Mouse (Mus musculus) neural tube, embryonic 15.5 days (tissue): ENCODE measurements at regions not wholly inside any gene's neighbourhood (a gene's known extent, or its start where the extent isn't known, plus 50 kb on each side); places are given as distances from the start of the nearest gene placed in this dataset.

Source experiments
- ATAC-seq: fragments of 200-750 bp; cut with Nextera tagmentation; 2 replicates; pipeline ENCODE4 v1.8.0; 2017; ENCODE audit warnings: mild to moderate bottlenecking, moderate TSS enrichment, moderate library complexity; ENCODE audit not compliant: low FRiP score
- H3K27ac ChIP-seq: fragments of 300-500 bp; sonication (generic); replicated peaks from 2 replicates; pipeline ENCODE4 v1.5.1; 2015; ENCODE audit warnings: mild to moderate bottlenecking, inconsistent platforms
- H3K27me3 ChIP-seq: fragments of 300-500 bp; sonication (generic); replicated peaks from 2 replicates; pipeline ENCODE4 v1.6.1; 2015; ENCODE audit warnings: inconsistent platforms
- H3K36me3 ChIP-seq: fragments of 300-500 bp; sonication (generic); 2 replicates; pipeline ENCODE4 v1.6.1; 2015; ENCODE audit warnings: inconsistent platforms
- H3K4me1 ChIP-seq: fragments of 300-500 bp; sonication (generic); 2 replicates; pipeline ENCODE4 v1.6.1; 2015; ENCODE audit warnings: inconsistent platforms
- H3K4me2 ChIP-seq: fragments of 300-500 bp; sonication (generic); 2 replicates; pipeline ENCODE4 v1.6.1; 2015; ENCODE audit warnings: inconsistent platforms, mild to moderate bottlenecking, moderate library complexity
- H3K4me3 ChIP-seq: fragments of 300-500 bp; sonication (generic); replicated peaks from 2 replicates; pipeline ENCODE4 v1.5.1; 2015; ENCODE audit warnings: mild to moderate bottlenecking, inconsistent platforms
- H3K9ac ChIP-seq: fragments of 300-500 bp; sonication (generic); replicated peaks from 2 replicates; pipeline ENCODE4 v1.6.1; 2015; ENCODE audit warnings: mild to moderate bottlenecking, inconsistent platforms
- H3K9me3 ChIP-seq: fragments of 300-500 bp; sonication (generic); replicated peaks from 2 replicates; pipeline ENCODE4 v1.6.1; 2016; ENCODE audit warnings: inconsistent platforms
- WGBS: fragments of 180-500 bp; shearing (Covaris S2); methylation state at CpG from one replicate; pipeline ENCODE4 v1.1.7; 2015; ENCODE audit warnings: mixed read lengths; 5-methylcytosine and 5-hydroxymethylcytosine counted together

- Histone ChIP-seq H3K9me3 (no peaks in the 10 kb centered on the region), H3K27me3 (no peaks in the 10 kb centered on the region), H3K4me1 (no peaks in the 10 kb centered on the region), H3K9ac (no peak overlapping the region), H3K4me2 (no peak overlapping the region), H3K27ac (no peak overlapping the region), H3K4me3 (no peak overlapping the region), H3K36me3 (no peaks in the 10 kb centered on the region)
- 73% methylated on average over 6 of the region's 6 CpGs for WGBS
- ATAC-seq = no peak
Observed at GRCm38 (mm10) chr2:94590494-94590893, 152.6 kb upstream of the Api5 start.

- H3K4me1 ChIP-seq = no peaks in the 10 kb centered on the region
- H3K9me3 ChIP-seq = no peaks in the 10 kb centered on the region
- no peaks in the 10 kb centered on the region for H3K36me3 ChIP-seq
- H3K9ac ChIP-seq = no peak overlapping the region
- ATAC-seq = no peak
- H3K27me3 ChIP-seq = no peaks in the 10 kb centered on the region
- no peak overlapping the region for H3K27ac ChIP-seq
- H3K4me3 ChIP-seq = no peak overlapping the region
- 72% methylated on average over 1 of the region's 1 CpGs for WGBS
- no peak overlapping the region for H3K4me2 ChIP-seq
Observed at GRCm38 (mm10) chr2:94587255-94587654, 149.3 kb upstream of the Api5 start.

- H3K4me1 ChIP-seq = no peaks in the 10 kb centered on the region
- H3K9me3 ChIP-seq = no peaks in the 10 kb centered on the region
- no peaks in the 10 kb centered on the region for H3K36me3 ChIP-seq
- no peak overlapping the region for H3K27ac ChIP-seq
- H3K27me3 ChIP-seq = no peaks in the 10 kb centered on the region
- 77% methylated on average over 3 of the region's 3 CpGs for WGBS
- ATAC-seq = peak; percentile 38; the same call in 1 of the 2 replicates
- no peak overlapping the region for H3K4me3 ChIP-seq
- H3K4me2 ChIP-seq = no peak overlapping the region
- H3K9ac ChIP-seq = no peak overlapping the region
Observed at GRCm38 (mm10) chr2:94571646-94572045, 133.7 kb upstream of the Api5 start.

- ATAC-seq = no peak
- Histone ChIP-seq H3K9me3 (no peaks in the 10 kb centered on the region), H3K27me3 (no peaks in the 10 kb centered on the region), H3K27ac (no peak overlapping the region), H3K4me3 (no peak overlapping the region), H3K9ac (no peak overlapping the region), H3K4me1 (no peaks in the 10 kb centered on the region), H3K4me2 (no peak overlapping the region), H3K36me3 (no peaks in the 10 kb centered on the region)
- WGBS = 87% methylated on average over 3 of the region's 3 CpGs
Observed at GRCm38 (mm10) chr2:94541230-94541905, 103.4 kb upstream of the Api5 start.

DNA sequence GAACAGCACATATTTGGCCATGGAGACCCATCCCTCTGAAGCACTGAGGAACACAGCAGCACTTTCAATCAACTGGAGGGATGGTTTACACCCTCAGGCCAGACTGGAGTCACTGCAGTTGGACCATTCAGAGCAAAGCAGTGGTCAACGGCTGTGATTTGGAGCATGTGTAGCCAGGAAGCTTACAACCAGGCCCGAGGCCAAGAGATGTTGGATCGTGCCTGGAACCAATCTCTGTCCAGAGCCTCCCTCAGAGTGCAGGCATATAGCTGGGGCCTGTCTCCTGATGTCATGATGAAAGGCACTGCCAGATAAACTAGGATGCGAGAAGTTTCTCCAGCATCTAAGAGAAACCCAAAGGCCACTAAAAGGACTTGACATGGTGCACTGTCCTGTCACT, 98.7 kb upstream of the Api5 start:
- no peaks in the 10 kb centered on the region for H3K9me3 ChIP-seq
- no peak overlapping the region for H3K9ac ChIP-seq
- no peak overlapping the region for H3K27ac ChIP-seq
- H3K4me1 ChIP-seq = no peaks in the 10 kb centered on the region
- H3K4me3 ChIP-seq = no peak overlapping the region
- no peak for ATAC-seq
- no peaks in the 10 kb centered on the region for H3K27me3 ChIP-seq
- WGBS = 90% methylated on average over 4 of the region's 4 CpGs
- no peaks in the 10 kb centered on the region for H3K36me3 ChIP-seq
- no peak overlapping the region for H3K4me2 ChIP-seq

DNA sequence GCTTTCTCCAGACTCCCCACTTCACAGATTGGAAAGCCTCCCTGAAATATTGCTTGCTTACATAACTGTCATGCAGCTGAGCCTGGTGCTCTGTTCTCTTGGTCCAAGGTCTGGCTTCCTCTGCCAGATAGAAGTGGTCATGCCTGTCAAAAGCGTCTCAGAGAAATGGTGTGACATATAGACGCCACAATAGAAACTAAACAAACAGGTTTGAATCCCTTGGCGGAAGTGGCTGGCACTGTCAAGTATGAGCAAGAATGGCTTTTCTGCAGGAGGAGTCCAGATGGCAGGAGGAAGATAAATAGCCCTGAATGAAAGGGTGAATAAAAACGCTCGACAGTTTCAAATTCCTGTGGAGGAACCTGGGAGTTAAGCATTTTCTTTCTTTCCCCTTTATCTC, 93.2 kb upstream of the Api5 start:
- ATAC-seq = no peak
- no peak overlapping the region for H3K4me2 ChIP-seq
- no peak overlapping the region for H3K27ac ChIP-seq
- H3K36me3 ChIP-seq = no peaks in the 10 kb centered on the region
- H3K4me1 ChIP-seq = no peaks in the 10 kb centered on the region
- no peak overlapping the region for H3K4me3 ChIP-seq
- H3K27me3 ChIP-seq = no peaks in the 10 kb centered on the region
- no peak overlapping the region for H3K9ac ChIP-seq
- no peaks in the 10 kb centered on the region for H3K9me3 ChIP-seq
- 12% methylated on average over 5 of the region's 5 CpGs for WGBS

DNA sequence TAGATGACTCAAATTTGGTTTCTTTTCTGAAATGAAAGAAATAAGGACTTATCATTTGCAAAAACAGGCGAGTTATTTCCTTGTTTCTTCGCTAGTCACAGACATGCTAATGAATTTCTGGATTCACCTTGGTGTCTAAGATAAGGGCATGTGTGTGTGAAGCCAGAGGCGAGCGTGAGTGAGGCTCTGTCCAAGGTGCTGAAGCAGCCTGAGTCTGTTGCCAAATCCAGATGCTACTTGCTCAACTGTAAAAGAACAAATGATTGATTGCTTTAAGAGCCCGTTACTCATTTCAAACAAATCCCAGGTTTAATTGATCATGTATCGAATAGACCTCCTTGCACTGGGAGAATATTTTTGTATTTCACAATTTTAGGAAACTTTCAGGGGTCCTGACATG, 86.6 kb upstream of the Api5 start:
- 33% methylated on average over 6 of the region's 6 CpGs for WGBS

GRCm38 (mm10) chr2:94516866-94517265, 78.9 kb upstream of the Api5 start:
- Histone ChIP-seq H3K9ac (no peak overlapping the region), H3K36me3 (no peaks in the 10 kb centered on the region), H3K4me3 (no peak overlapping the region), H3K4me2 (no peak overlapping the region), H3K27ac (no peak overlapping the region), H3K4me1 (no peaks in the 10 kb centered on the region), H3K27me3 (no peaks in the 10 kb centered on the region), H3K9me3 (no peaks in the 10 kb centered on the region)
- no peak for ATAC-seq
- 92% methylated on average over 1 of the region's 1 CpGs for WGBS

More for the DNA sequence above, 86.6 kb upstream of the Api5 start:
- H3K36me3 ChIP-seq = no peaks in the 10 kb centered on the region
- H3K27ac ChIP-seq = no peak overlapping the region
- H3K4me1 ChIP-seq = no peaks in the 10 kb centered on the region
- H3K4me3 ChIP-seq = no peak overlapping the region
- no peaks in the 10 kb centered on the region for H3K9me3 ChIP-seq
- no peak overlapping the region for H3K9ac ChIP-seq
- no peak overlapping the region for H3K4me2 ChIP-seq
- no peak for ATAC-seq
- no peaks in the 10 kb centered on the region for H3K27me3 ChIP-seq

DNA sequence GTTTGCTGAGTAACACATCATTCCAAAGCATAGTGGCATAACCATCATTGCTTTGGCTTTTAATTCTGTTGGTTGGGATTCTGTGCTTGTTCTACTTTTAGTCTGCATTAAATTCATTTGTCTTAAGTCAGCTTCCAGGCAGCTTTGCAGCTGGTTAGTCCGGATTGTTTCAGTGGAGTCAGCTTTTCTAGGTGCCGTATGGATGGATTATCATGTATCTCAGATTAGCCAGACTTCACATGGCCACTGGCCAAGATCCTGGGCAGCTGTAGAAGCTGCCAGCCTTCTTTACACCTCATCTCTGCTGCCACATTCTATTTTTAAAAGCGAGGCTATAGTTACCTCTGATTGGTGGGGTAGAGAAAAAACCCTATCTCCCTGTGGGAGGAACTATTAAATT, 74.1 kb upstream of the Api5 start:
- H3K4me3 ChIP-seq = no peak overlapping the region
- ATAC-seq = no peak

GRCm38 (mm10) chr2:94500649-94501048, 62.7 kb upstream of the Api5 start:
- ATAC-seq = no peak
- Histone ChIP-seq H3K4me3 (no peak overlapping the region), H3K4me2 (no peak overlapping the region), H3K27me3 (no peaks in the 10 kb centered on the region), H3K9ac (no peak overlapping the region), H3K4me1 (no peaks in the 10 kb centered on the region), H3K9me3 (no peaks in the 10 kb centered on the region), H3K36me3 (no peaks in the 10 kb centered on the region), H3K27ac (no peak overlapping the region)
- WGBS = 34% methylated on average over 2 of the region's 2 CpGs

More for the DNA sequence above, 74.1 kb upstream of the Api5 start:
- WGBS = 69% methylated on average over 3 of the region's 3 CpGs
- Histone ChIP-seq H3K9me3 (no peaks in the 10 kb centered on the region), H3K36me3 (no peaks in the 10 kb centered on the region), H3K4me1 (no peaks in the 10 kb centered on the region), H3K27me3 (no peaks in the 10 kb centered on the region), H3K27ac (no peak overlapping the region), H3K9ac (no peak overlapping the region), H3K4me2 (no peak overlapping the region)

- Histone ChIP-seq H3K36me3 (no peaks in the 10 kb centered on the region), H3K4me1 (no peaks in the 10 kb centered on the region), H3K9me3 (no peaks in the 10 kb centered on the region), H3K27me3 (no peaks in the 10 kb centered on the region), H3K27ac (no peak overlapping the region), H3K4me3 (no peak overlapping the region), H3K4me2 (no peak overlapping the region), H3K9ac (no peak overlapping the region)
- 61% methylated on average over 2 of the region's 2 CpGs for WGBS
- ATAC-seq = no peak
Observed at GRCm38 (mm10) chr2:94498516-94498915, 60.6 kb upstream of the Api5 start.
